Mouse (Mus musculus): Measurements from ENCODE around the gene Gm10643.

DNA sequence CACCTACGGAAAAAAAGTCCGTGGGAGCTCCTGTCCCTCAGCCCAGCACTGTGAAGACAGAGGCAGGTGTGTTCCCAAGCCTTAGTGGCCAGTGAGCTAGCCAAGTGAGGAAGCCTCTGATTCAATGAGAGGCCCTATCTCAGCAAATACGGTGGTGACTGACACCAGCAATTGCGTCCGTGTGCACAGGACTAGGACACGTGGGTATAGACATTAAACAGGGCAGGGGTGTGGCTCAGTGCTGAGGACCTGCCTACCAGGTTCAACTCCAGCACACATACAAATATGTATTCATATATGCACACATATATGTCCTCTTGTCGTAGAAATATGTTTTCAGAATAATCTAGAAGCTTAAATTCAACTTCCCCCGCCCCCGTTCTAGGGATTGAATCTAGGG lies 45.2 kb downstream of the Gm10643 start:
- TF ChIP-seq CTCF (IDR thresholded peaks at IDR 0.05; ENCODE audit: borderline replicate concordance, extremely low read depth, insufficient read depth, insufficient read length): no peak
- no peak for TF ChIP-seq POLR2A (IDR thresholded peaks at IDR 0.05; ENCODE audit: borderline replicate concordance, extremely low read depth, insufficient read depth, insufficient read length, poor library complexity, severe bottlenecking)
